Mouse (Mus musculus): ENCODE measurements around the gene Gdf15.

GRCm38 (mm10) chr8:70598722-70599121 is 33.5 kb downstream of the Gdf15 start:
- no peak for TF ChIP-seq POLR2A (IDR thresholded peaks at IDR 0.05; ENCODE audit: low read depth, low read length)
- TF ChIP-seq CTCF (conservative IDR thresholded peaks at IDR 0.05; ENCODE audit: insufficient read depth, insufficient read length, low read depth, low read length), result no peak
